Mouse (Mus musculus): ENCODE results near the gene Amigo2.

Gene Amigo2

DNA sequence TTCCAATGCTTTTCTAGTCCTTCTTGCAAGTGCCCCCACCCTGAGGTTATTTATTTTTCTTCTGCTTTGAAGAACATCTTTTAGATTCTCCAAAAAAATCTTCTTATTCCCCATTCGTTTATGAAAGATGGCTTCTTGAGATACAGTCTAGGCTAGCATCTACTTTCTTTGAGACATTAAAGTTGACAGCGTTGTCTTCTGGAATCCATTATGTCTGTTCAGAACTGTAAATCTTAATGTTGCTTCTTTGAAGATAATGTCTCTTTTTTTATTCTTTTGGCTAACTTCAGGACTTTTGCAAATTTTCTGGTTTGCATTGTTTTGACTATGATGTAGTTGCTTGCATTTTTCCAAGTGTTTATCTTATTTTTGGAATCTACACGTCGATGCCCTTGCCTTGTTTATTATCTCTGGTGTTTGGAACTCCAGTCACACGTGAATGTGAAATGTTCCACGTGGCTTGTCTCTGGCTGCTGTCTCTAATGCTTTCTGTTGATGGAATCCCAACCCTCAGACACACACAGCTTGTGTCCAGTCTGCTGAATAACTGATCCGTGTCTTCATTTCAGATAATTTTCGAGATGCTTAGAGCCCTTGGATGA is 20.1 kb upstream of the Amigo2 start:
- no peak for DNase-seq (ENCODE audit: low read depth, low spot score)

DNA sequence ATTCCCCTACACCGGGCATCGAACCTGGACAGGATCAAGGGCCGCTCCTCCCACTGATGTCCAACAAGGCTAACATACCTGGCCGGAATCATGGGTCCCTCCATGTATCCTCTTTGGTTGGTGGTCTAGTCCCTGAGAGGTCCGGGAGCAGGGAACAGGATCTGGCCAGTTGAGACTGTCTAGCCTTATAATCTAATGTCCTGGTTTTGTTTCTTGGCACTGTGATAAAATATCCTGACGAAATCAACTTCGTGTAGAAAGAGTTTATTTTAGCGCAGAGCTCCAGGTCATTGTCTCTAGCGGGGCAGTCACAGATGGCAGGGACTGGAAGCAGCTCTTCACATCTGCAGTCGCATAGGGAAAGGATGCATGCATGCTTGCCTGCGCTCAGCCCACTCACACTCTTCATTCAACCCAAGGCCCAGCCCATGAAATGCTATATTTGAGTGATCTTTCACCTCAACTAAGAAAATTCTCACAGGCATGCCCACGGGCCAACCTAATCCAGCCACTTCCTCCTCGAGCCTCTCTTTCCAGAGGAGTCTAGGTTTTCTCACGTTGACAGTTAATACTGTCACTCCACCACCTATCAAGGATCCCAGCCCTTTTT is 19.3 kb upstream of the Amigo2 start:
- no peak for DNase-seq (ENCODE audit: low read depth, low spot score)

DNA sequence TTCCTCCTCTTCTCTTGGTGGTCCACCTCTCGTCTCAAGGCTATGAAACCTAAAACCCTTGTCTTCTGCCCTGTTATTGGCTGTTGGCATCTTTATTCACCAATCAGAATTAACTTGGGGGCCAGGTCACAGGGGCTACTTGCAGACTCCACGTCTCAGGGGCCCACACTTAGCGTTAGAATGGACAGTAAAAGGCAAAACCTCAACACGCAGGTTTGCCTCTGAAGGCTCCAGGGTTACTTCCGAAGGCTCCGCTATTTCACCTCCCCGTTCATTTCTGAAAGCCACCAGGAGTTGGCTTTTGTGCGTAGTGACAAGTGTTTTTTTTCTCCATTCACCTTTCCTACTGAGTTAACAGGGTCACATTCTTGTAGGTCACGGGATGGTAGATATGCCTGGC is 15.2 kb upstream of the Amigo2 start:
- no peak for DNase-seq (ENCODE audit: low read depth, low spot score)

DNA sequence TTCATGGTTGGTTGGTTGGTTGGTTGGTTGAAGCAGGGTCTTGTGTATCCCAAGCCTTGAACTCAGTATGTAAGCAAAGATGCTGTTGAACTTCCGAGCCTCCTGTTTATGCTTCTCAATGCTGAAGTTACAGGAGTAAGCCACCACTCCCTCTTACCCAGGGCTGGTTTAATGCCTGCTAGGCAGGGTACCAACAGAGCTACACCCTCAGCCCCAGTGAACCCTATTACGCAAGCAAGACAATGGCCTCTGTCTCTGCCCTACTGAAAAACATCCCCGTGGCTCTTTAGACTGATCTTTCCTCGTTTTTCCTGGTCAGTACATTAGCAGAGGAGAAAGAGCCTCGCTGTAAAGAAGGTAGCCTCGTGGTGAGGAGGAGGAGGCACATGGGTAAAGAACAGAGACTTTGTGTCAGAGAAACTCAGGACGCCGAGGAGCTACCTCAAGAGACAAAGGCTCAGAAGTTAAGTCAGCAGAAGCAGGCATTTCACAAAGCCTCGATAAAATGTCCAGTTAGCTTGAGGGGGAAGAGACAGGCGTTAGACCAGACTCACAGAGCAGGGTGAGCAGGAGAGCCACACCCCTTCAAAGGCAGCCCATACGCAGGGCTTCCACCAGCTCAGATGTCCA is 13.0 kb upstream of the Amigo2 start:
- no peak for DNase-seq (ENCODE audit: low read depth, low spot score)

DNA sequence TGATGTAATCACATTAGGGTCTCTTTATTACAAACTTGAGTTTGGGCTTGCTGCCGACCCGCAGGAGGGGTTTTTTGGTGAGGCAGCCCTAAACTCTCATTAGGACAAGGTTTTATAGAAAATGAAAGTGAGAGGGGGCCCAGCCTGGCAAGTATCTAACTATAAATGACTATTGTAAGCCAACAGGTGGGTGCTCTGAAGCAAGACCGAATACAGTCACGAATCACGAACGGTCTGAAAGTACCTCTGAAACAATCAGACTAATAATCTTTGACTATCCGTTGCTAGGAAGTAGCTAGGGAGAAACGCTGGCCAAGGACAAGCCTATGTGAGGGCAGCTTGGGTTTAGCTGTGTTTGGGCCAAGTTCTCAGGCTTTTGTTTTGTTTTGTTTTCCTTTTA is 12.2 kb upstream of the Amigo2 start:
- no peak for DNase-seq (ENCODE audit: low read depth, low spot score)

DNA sequence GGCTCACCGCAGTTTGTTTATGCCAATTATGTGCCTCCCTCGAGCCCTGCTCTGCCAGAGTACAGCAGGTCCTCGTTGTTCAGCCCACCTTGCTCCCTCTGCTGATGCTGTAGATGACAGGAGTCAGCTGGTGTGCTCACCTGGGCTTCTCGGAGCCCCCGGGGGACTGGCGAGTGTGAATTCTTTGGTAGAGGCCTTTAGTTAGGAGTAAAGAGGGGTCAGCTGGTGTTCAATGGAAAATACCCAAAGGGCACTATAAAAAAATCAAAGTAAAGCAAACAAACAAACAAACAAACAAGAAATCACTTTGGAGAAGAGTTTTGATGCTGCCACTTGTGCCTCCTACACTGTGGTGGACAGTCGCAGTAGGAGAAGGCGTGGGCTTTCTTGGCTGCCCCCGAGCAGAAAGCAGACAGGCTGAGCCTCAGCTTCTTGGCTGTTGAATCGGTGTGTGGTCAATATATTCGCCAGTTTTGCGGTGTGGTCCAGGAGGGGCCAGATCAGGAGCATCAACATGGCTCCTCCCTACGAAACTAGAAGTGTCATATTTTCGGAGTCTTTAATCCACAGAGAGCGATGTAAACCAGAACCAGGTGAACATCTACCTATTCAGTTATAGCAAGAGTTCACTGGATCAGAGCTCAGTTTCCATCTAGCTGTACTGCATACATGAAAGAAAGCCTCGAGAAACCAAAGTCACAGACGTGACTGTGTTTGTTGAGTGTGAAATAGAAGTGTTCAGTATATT is 11.6 kb upstream of the Amigo2 start:
- no peak for DNase-seq (ENCODE audit: low read depth, low spot score)

DNA sequence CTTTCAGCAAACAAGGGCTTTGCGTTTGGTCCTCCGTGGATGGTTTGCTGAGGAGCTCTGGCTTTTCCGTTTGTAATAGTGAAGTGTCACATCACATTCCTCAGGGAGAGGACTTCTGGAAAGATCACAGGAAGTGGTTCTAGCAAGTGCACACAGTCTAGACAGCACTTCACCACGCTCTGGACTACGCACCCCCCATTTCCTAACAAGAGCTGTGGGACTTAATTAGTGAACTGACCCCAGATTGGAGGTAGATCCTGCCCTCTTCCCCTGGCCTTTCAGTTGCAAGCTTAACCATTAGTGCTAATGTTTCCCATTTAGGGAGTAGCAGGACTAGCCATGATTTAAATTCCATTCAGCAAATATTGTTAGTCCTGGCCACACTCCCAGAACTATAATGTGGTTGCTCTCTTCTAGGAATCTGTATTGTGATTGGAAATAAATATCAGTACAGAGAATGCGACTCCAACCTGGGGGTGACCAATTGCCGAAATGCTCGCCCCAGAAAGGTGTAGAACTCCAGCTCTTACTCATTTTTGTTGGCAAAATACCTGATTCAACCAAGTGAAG is 10.2 kb upstream of the Amigo2 start:
- DNase-seq (ENCODE audit: low read depth, low spot score): no peak

DNA sequence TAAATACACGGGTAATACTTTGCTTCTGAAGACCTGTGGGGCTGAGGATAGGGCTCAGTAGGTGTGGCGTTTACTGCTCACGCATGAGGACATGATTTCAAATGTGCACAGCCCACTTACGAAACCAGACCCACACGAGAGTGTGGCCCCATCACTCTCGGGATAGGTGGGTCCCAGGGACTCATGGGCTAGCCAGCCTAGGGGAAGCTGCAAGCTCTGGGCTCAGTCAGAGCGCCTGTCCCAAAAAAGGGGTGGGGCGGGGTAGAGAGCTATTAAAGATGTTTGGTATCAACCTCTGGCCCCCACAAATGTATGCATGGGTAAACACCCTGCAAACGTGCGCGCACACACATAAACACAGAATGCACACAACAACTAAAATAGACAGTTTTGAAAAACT is 9.3 kb upstream of the Amigo2 start:
- no peak for DNase-seq (ENCODE audit: low read depth, low spot score)

DNA sequence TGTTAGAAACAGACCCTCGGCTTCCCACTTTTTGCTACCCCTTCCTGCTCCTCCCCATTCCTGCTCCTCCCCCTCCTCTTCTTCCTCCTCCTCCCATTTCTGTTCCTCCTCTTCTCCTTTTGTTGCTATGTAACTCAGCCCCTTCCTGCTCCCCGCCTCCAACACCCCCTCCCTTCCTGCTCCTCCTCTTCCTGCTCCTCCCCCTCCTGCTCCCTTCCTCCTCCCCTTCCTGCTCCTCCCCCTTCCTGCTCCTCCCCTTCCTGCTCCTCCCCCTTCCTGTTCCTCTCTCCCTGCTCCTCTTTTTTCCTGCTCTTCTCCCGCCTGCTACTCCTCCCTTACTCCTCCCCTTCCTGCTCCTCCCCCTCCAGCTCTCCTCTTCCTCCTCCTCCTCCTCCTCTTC is 8.7 kb upstream of the Amigo2 start:
- DNase-seq (ENCODE audit: low read depth, low spot score): peak; percentile 84

DNA sequence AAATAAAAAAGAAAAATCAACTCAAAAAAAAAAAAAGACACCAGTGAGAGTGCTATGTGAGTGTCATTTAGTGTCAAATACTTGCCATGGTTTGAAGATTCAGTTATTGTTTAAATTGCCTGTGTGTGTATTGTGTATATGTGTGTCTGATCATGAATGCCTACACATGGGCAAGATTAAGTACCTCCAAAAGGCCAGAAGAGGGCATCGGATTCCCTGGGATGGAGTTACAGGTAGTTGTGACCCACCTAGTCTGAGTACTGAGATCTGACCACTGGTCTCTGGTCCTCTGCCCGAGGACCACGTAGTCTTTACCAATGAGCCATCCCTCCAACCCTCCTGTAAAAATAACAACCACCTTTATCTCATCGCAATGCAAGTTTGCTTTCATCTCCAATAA is 7.3 kb upstream of the Amigo2 start:
- DNase-seq (ENCODE audit: low read depth, low spot score): peak; percentile 66

DNA sequence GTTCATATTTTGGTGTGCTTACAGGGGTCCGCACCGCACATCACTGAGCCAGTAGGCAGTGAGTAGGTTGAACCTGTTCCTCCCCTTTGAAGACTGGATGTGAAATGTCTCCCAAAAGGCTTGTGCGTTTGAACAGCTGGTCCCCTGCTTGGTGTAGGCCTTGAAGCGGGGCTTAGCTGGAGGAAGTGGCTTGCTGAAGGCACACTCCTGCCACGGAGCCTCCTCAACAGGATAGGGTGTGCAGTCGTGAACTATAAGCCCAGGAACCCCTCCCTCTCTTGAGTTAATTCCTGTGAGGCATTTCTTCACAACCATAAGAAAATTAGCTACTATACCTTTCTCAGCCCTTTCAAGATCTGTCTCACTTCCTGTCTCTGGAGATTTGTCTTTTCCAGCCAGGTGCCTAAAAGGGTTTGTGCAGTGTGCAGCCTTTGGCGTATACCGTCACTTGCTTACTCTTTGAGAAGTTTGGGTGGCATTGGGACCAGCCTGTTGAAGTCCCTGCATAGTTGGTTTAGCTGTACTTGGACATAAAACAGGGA is 5.5 kb upstream of the Amigo2 start:
- DNase-seq (ENCODE audit: low read depth, low spot score): no peak

DNA sequence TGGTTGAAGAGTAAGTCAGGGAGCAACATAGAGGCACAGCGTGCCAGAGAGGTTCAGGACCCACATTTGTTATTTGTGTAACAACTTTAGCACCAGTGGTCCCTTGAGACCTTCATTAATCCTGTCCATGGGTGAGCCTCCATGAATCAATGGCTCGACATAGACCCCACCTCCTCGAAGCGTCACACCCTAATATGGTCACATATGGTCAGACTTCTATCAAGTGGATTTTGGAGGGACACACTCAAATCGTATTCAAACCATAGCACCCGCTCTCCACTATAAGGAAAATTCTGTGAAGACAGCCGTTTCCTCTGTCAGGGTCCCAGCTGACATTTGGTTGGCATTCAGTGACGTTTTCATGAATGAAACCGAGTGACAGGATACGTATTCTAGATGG is 2.2 kb upstream of the Amigo2 start:
- no peak for DNase-seq (ENCODE audit: low read depth, low spot score)

DNA sequence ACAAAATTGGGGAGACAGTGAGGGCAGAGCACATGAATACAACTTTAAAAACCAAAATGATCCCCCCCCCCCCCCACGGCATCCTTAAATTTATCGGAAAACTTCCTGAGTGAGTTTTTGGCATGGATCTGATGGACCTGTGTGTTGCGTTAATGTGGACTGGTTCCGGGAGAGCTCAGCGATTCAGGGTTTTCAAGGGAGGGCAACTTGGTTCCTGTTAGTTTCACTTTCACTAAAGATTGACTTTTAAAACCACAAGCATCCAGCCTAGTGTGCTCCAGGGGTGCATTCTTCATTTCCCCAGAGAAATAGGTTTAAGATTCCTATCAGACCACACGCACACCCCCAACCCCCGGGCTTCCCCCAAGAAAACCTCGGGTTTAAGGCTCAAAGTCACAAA is 1.2 kb upstream of the Amigo2 start:
- DNase-seq (ENCODE audit: low read depth, low spot score): no peak

DNA sequence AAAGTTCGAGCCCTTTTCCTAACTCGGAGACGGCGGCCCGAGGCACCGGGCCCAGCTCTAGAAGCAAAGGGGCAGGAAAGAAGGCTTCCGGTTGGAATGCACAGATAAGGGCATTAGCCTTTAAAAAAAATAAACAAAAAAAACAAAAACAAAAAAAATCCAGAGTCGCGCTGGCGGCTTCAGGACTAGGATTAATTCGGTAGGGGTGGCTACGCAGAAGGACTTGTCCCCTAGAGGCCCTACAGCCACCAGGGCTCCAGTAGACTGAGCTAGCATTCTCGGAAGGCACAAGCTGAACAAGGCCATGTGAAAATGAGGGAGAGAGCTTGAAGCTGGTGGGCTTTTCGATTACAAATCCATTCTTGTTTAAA is 689 bp upstream of the Amigo2 start:
- peak; percentile 29 for DNase-seq (ENCODE audit: low read depth, low spot score)

DNA sequence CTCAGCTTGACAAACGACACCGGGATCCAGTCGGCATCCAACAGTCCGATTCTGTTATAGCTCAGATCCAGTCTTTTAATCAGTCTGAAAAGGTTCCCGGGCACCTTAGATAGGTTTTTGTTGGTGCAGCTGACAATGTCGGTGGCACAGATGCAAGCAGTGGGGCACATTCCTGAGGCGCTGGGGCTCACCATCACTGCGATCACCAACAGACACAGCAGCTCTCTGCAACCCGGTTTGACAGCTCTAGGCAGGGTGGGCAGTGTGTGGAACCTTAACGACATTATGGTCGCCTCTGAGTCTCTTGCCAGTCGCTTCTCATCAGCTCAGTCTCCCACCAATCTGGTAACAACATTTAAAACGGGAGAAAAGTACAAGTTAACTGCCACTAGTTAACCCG is 831 bp downstream of the Amigo2 start:
- no peak for DNase-seq (ENCODE audit: low read depth, low spot score)

DNA sequence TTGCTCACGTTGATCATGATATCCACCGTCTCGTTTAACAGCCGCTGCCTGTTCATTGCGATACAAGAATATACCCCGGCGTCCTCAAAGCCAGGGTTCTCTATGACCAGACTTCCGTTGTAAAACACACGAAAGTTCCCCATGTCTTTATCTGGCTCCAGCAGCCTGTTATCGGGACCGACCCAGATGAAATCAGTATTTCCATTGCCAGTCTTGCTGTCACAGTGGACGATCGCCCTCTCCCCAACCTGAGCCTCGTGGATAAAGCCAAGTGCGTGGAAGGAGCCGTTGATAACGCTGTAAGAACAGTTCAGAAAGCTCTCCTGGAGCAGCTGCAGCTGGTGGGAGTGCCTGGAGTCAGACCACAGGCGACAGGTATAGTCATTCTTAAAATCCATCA is 1.7 kb downstream of the Amigo2 start:
- DNase-seq (ENCODE audit: low read depth, low spot score): no peak

DNA sequence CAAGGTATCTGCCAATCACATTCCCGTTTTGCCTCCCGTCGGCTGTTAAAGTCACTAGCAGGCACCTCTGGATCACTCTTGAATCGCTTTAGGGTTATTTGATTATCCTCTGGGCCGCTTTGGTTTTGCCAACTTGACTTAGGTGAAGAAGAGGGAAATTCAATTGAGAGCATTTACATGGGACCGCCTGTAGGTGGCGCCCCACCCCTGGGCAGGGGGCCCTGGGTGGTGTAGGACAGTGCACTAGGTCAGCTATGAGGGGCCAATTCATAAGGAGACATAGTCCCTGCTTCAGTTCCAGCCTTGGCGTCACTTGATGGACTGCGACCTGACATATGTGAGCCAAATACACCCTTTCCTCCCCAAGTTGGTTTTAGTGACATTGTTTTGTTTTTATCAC is 10.1 kb downstream of the Amigo2 start:
- peak; percentile 53 for DNase-seq (ENCODE audit: low read depth, low spot score)

DNA sequence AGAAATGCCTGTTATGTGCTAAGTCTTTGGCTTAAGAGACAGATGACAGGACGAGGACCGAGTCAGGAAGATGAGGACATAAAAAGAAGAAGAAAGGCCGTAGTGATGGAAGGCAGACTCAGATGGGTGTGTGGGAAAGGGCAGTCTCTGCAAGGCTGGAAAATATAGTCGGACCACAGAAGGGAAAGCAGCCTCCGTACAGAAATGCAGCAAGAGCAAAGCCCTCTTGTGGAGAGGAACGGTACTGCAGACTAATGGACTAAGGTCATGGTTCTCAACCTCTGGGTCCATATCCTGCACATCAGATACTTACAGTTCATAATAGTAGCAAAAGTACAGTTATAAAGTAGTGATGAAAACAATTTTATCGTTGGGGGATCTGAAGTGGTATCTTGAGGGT is 11.9 kb downstream of the Amigo2 start:
- peak; percentile 77 for DNase-seq (ENCODE audit: low read depth, low spot score)

DNA sequence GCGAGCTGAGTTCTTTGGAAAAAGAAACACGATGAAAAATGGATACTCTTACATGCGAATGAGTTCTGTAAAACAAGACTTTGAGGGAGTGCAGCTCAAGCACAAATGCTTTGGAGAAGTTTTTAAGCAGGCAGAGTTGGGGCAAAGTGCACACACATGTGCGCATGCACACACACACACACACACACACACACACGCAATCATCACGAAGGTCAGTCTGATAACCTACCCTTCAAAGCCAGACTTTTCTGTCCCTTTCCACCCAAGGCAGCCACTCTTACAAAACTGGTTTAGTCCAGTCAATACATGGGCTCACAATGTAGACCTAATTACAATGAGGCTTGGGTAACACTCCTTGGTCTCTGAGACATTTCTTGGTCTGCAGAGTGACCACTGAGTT is 13.0 kb downstream of the Amigo2 start:
- DNase-seq (ENCODE audit: low read depth, low spot score): no peak

DNA sequence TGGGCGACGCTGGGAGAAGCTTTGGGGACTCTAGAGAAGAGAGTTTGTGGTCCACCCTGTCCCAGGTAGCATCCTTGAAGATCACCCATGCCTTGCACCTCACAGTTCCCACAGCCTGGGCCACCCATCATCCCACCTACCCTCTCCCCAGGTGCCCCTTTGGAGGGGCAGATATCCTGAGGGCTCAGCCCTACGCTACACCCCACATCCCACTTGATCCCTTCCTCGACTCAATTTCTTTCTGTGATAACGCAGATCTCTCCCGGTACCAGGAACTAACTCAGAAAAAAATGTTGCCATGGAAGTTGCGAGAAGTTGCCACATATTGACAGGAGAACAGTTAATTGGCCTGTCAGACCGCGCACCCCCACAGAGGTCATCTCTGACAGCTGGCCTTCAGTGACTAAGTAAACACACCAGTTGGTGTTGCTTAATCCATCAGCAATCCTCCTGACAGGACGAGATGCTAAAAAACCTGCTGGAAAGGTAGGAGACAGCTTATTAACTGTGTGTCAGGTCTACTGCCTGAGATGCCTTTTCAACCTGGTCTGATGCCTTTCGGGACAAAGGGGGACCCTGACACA is 17.5 kb downstream of the Amigo2 start:
- DNase-seq (ENCODE audit: low read depth, low spot score): no peak

DNA sequence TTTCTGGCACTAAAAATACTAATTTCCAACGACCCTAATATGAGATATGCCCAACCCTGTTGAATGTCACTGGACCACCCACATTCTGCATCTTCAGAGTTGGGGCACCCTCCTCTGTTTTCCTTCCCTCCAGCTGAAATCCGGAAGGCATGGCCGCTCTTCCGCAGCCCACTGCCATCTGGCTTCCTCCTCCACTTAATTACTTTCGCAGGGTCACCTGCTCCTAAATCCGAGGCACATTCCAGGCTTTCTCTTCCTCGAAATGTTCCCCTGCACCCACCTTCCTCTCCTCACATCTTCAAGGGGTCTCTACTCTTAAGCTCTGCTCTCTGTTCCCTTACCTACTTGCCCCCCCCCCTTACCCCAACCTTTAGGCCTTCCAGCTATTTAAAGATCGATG is 23.1 kb downstream of the Amigo2 start:
- DNase-seq (ENCODE audit: low read depth, low spot score): no peak

DNA sequence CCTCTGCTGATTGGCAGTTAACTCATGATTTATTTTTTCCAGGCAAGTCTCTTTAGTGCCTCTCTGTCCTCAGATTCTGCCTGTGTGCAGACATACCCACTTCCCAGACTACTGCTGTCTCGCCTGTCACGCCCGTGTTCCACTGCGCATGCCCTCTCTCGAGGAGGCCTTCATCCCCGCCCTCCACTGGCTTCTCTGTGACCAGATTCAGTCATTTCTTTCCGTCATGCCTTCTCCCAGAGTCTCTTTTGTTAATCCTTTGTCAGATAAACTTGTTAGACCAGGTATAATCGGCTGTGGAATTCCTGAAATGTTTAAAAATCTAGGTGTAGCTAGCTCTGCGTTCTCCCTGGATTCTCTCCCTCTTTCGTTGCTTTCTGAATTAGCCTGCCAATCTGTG is 23.7 kb downstream of the Amigo2 start:
- no peak for DNase-seq (ENCODE audit: low read depth, low spot score)

Measured in ES-CJ7 (cell line).